Mouse (Mus musculus): ENCODE measurements around the gene Olfr609.

DNA sequence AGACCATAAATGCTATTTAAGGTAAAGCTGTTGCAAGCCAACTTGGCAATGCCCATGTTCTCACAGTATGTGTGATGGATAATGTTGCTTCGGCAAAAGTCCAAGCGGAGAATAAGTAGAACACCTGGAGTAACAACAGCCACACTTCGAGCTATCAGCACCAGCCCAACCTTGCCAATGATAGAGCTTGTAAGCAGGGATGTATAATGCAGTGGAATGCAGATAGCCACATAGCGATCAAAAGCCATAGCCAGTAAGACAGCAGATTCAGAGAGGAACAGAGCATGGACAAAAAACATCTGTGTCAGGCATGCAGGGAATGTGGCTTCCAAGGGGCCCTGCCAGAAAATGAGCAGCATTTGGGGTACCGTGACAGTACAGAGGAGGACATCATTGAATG, 37.3 kb downstream of the Olfr609 start:
- TF ChIP-seq EP300 (IDR thresholded peaks at IDR 0.05; ENCODE audit: insufficient read depth, low read depth, low read length), result no peak
- no peak for TF ChIP-seq POLR2A (IDR thresholded peaks at IDR 0.05; ENCODE audit: insufficient read depth, low read length)
- TF ChIP-seq CTCF (IDR thresholded peaks at IDR 0.05; ENCODE audit: low read depth, low read length), result no peak
